Mouse (Mus musculus): ENCODE measurements at regions not wholly inside any gene's neighbourhood (a gene's known extent, or its start where the extent isn't known, plus 50 kb on each side); places are given as distances from the start of the nearest gene placed in this dataset.

DNA sequence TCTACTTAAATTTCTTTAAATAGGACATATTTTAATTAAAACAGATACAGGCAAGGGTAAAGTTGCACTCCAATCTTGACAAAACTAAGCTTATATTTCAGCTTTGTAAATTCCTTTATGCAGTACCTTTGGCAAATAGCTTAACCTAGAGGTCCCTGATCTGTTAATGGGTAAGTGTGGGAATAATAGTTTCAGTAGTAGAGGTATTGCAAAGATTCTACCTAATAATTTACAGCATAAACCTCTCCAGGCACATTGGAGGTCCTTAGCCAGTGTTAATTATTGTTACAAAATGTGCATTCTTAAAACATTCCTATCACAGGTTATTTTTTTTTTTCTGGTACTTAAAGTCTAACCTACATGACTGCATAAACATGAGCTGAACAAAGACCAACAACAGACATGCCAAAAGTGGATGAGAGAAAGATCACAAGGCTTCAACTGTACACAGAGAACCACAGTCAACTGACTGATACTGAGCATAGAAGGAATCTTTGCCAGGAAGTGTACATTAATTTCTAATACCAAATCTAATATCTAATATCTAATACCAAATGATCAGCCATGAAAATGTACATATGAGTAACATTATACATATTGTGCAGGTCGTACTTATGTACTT lies 245.2 kb upstream of the Adgra3 start:
- no peak for TF ChIP-seq POLR2A (IDR thresholded peaks at IDR 0.05; ENCODE audit: extremely low read depth, insufficient read depth, low read length)
- TF ChIP-seq CTCF (IDR thresholded peaks at IDR 0.05; ENCODE audit: low read depth, low read length) = no peak

Measured in liver, adult 2 months (tissue).